Mouse (Mus musculus) urinary bladder, adult 2 months (tissue): ENCODE measurements around the gene Taar8b. TPM values are rescaled to one million over a fixed set of nuclear protein-coding genes. Genes with fewer than 3 reads are reported as not detected.

ENCODE experiments used
- polyA plus RNA-seq: library from polyadenylated mRNA; depleted of rRNA; stranded (reverse); fragments of >200 nt; gene quantifications from 2 replicates; pipeline ENCODE4 v1.2.3, GENCODE M21; 2012; rRNA removed

The Taar8b gene
- polyA plus RNA-seq, 1 experiment: not detected

Other genes with a start within 250 kb of the Taar8b start
- gene Vnn3, start 240.8 kb downstream of the Taar8b start, polyA plus RNA-seq: 0.44 and 0.94 TPM in 2 replicates
- gene Vnn1, start 197.6 kb downstream of the Taar8b start, polyA plus RNA-seq: 1.7 and 2.0 TPM in 2 replicates
- gene Taar1, start 171.9 kb downstream of the Taar8b start, polyA plus RNA-seq: not detected in 2 replicates
- not detected in 2 replicates for gene Taar2, start 153.7 kb downstream of the Taar8b start, polyA plus RNA-seq
- gene Taar3, start 142.7 kb downstream of the Taar8b start, polyA plus RNA-seq: not detected in 2 replicates
- not detected in 2 replicates for gene Taar4, start 131.8 kb downstream of the Taar8b start, polyA plus RNA-seq
- gene Taar5, start 121.6 kb downstream of the Taar8b start, polyA plus RNA-seq: not detected in 2 replicates
- not detected in 2 replicates for gene Taar6, start 106.6 kb downstream of the Taar8b start, polyA plus RNA-seq
- gene Taar7a, start 98.8 kb downstream of the Taar8b start, polyA plus RNA-seq: not detected in 2 replicates
- gene Taar7b, start 92.4 kb downstream of the Taar8b start, polyA plus RNA-seq: not detected in 2 replicates
- not detected in 2 replicates for gene Taar7d, start 65.1 kb downstream of the Taar8b start, polyA plus RNA-seq
- gene Taar7e, start 54.7 kb downstream of the Taar8b start, polyA plus RNA-seq: not detected in 2 replicates
- not detected in 2 replicates for gene Taar7f, start 42.8 kb downstream of the Taar8b start, polyA plus RNA-seq
- not detected in 2 replicates for gene Taar8a, start 15.8 kb downstream of the Taar8b start, polyA plus RNA-seq
- not detected in 2 replicates for gene Taar8c, start 9.6 kb upstream of the Taar8b start, polyA plus RNA-seq
- not detected in 2 replicates for gene Taar9, start 17.2 kb upstream of the Taar8b start, polyA plus RNA-seq
- 95.0 and 124 TPM in 2 replicates for gene Stx7, start 57.0 kb upstream of the Taar8b start, polyA plus RNA-seq
- 12.8 and 14.9 TPM in 2 replicates for gene Moxd1, start 131.2 kb upstream of the Taar8b start, polyA plus RNA-seq